Mouse (Mus musculus): Measurements from ENCODE around the gene Wbp1l.

DNA sequence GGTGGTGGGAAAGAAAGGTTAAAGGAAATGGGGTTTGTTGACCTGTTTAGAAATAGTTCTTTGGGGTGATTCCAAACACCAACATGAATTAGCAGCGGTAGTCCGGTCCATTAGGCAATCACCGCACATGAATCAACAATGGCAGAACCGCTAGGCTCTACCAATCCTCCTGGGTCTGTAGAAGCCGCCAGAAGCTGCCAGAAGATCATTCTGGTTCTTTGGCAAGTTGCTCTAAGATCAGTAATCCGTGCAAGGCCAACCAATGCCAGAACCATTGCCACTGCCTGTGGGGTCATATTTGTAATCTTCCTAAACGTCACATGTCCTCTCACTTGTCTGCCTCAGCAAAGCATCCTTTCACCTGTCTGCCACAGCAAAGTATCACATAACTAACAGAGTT is 98.1 kb downstream of the Wbp1l start:
- TF ChIP-seq POLR2A (IDR thresholded peaks at IDR 0.05; ENCODE audit: low read depth, low read length) (no peak), CTCF (IDR thresholded peaks at IDR 0.05; ENCODE audit: extremely low read depth, insufficient read depth, insufficient read length, insufficient replicate concordance) (no peak)

All from spleen, adult 2 months (tissue).